Mouse (Mus musculus) kidney, embryonic 14.5 days (tissue): ENCODE measurements around the gene Tigd3. TPM values are rescaled to one million over a fixed set of nuclear protein-coding genes. Genes with fewer than 3 reads are reported as not detected.

Source experiments
- ATAC-seq: fragments of 200-750 bp; cut with Nextera tagmentation; 2 replicates; pipeline ENCODE4 v1.8.0; 2017; ENCODE audit warnings: moderate number of reproducible peaks, mild to moderate bottlenecking, moderate TSS enrichment, moderate library complexity; ENCODE audit not compliant: low FRiP score, low TSS enrichment
- H3K27ac ChIP-seq: fragments of 300-500 bp; sonication (generic); 2 replicates; pipeline ENCODE4 v1.5.1; 2014; ENCODE audit warnings: low read depth, mild to moderate bottlenecking, low read length, moderate library complexity, mixed read lengths
- H3K27me3 ChIP-seq: fragments of 300-500 bp; sonication (generic); 2 replicates; pipeline ENCODE4 v1.6.1; 2014; ENCODE audit warnings: mild to moderate bottlenecking, low read length; ENCODE audit not compliant: control insufficient read depth, insufficient read depth
- H3K36me3 ChIP-seq: fragments of 300-500 bp; sonication (generic); 2 replicates; pipeline ENCODE4 v1.6.1; 2014; ENCODE audit warnings: low read length, mixed read lengths; ENCODE audit not compliant: control insufficient read depth, insufficient read depth
- H3K4me1 ChIP-seq: fragments of 300-500 bp; sonication (generic); 2 replicates; pipeline ENCODE4 v1.6.1; 2014; ENCODE audit warnings: low read length, mixed read lengths; ENCODE audit not compliant: control insufficient read depth, insufficient read depth
- H3K4me2 ChIP-seq: fragments of 300-500 bp; sonication (generic); replicated peaks from 2 replicates; pipeline ENCODE4 v1.6.1; 2014; ENCODE audit warnings: low read depth, mild to moderate bottlenecking, low read length
- H3K4me3 ChIP-seq: fragments of 300-500 bp; sonication (generic); 2 replicates; pipeline ENCODE4 v1.5.1; 2014; ENCODE audit warnings: mild to moderate bottlenecking, low read length
- H3K9ac ChIP-seq: fragments of 300-500 bp; sonication (generic); 2 replicates; pipeline ENCODE4 v1.6.1; 2014; ENCODE audit warnings: low read depth, mild to moderate bottlenecking, low read length, moderate library complexity
- H3K9me3 ChIP-seq: fragments of 300-500 bp; sonication (generic); 2 replicates; pipeline ENCODE4 v1.6.1; 2016; ENCODE audit warnings: low read length; ENCODE audit not compliant: control insufficient read depth
- WGBS: fragments of 180-500 bp; shearing (Covaris S2); extraction: QIAGEN DNeasy Blood & Tissue Kit; methylation state at CpG from one replicate; pipeline ENCODE4 v1.1.7; 2014; 5-methylcytosine and 5-hydroxymethylcytosine counted together
- polyA plus RNA-seq: library from polyadenylated mRNA; unstranded; fragments of >200 nt; fragmentation: Nextera tagmentation; extraction: Ambion mirVana; gene quantifications from 2 replicates; pipeline ENCODE4 v1.2.1, GENCODE M21; 2014

Gene Tigd3
- polyA plus RNA-seq, 1 experiment from 2014 or later, result 4.0 TPM

GRCm38 (mm10) chr19:5924713-5925093 lies 30.8 kb upstream of the Tigd3 start, which contains the start of gene Cdc42ep2:
Gene Cdc42ep2 (minus strand): TSS chr19:5924816.
- peak within 1 kb of the TSS; percentile 85 for H3K27ac ChIP-seq
- under 1% methylated on average over 18 of the region's 18 CpGs for WGBS
- H3K4me1 ChIP-seq, result peaks cover 29% of the 10 kb centered on the region

GRCm38 (mm10) chr19:5923990-5924712 lies 30.2 kb upstream of the Tigd3 start:
- peak overlapping the region; percentile 55 for H3K9ac ChIP-seq
- no peaks in the 10 kb centered on the region for H3K9me3 ChIP-seq
- no peaks in the 10 kb centered on the region for H3K27me3 ChIP-seq
- peak overlapping the region; percentile 93 for H3K4me2 ChIP-seq
- under 1% methylated on average over 38 of the region's 38 CpGs for WGBS
- H3K4me1 ChIP-seq, result peaks cover 23% of the 10 kb centered on the region
- no peaks in the 10 kb centered on the region; the same call in 1 of the 2 replicates for H3K36me3 ChIP-seq
- peak overlapping the region; percentile 85 for H3K27ac ChIP-seq
- peak; percentile 71 for ATAC-seq
- H3K4me3 ChIP-seq, result peak overlapping the region; percentile 71

More at GRCm38 (mm10) chr19:5924713-5925093, 30.8 kb upstream of the Tigd3 start, which contains the start of gene Cdc42ep2:
- Histone ChIP-seq H3K9ac (peak within 1 kb of the TSS; percentile 55), H3K27me3 (no peaks in the 10 kb centered on the region), H3K36me3 (no peaks in the 10 kb centered on the region; the same call in 1 of the 2 replicates), H3K4me3 (peak within 1 kb of the TSS; percentile 71), H3K9me3 (no peaks in the 10 kb centered on the region), H3K4me2 (peak within 1 kb of the TSS; percentile 93)
- peak; percentile 94 for ATAC-seq

GRCm38 (mm10) chr19:5922963-5923362 lies 29.0 kb upstream of the Tigd3 start:
- H3K4me3 ChIP-seq, result no peak overlapping the region
- no peak for ATAC-seq

GRCm38 (mm10) chr19:5922119-5922942 lies 28.4 kb upstream of the Tigd3 start:
- H3K4me1 ChIP-seq, result peaks cover 11% of the 10 kb centered on the region; the same call in 1 of the 2 replicates
- H3K9ac ChIP-seq, result 0 out of 2 replicates have a peak overlapping the region, but pooled peaks have one; percentile 48
- peaks cover 13% of the 10 kb centered on the region for H3K36me3 ChIP-seq
- H3K4me2 ChIP-seq, result peak overlapping the region; percentile 31; the same call in 1 of the 2 replicates
- ATAC-seq, result no peak
- no peaks in the 10 kb centered on the region for H3K9me3 ChIP-seq
- H3K27me3 ChIP-seq, result no peaks in the 10 kb centered on the region
- H3K4me3 ChIP-seq, result no peak overlapping the region; the same call in 1 of the 2 replicates
- no peak overlapping the region; the same call in 1 of the 2 replicates for H3K27ac ChIP-seq
- 68% methylated on average over 15 of the region's 15 CpGs for WGBS

More at GRCm38 (mm10) chr19:5922963-5923362, 29.0 kb upstream of the Tigd3 start:
- WGBS, result 96% methylated on average over 3 of the region's 3 CpGs
- no peak overlapping the region for H3K27ac ChIP-seq
- no peaks in the 10 kb centered on the region for H3K9me3 ChIP-seq
- H3K9ac ChIP-seq, result no peak overlapping the region
- no peaks in the 10 kb centered on the region for H3K27me3 ChIP-seq
- H3K4me2 ChIP-seq, result no peak overlapping the region; the same call in 1 of the 2 replicates
- peaks cover 12% of the 10 kb centered on the region; the same call in 1 of the 2 replicates for H3K4me1 ChIP-seq
- peaks cover 8% of the 10 kb centered on the region for H3K36me3 ChIP-seq

GRCm38 (mm10) chr19:5921715-5922114 lies 27.8 kb upstream of the Tigd3 start:
- WGBS, result 20% methylated on average over 9 of the region's 9 CpGs
- ATAC-seq, result no peak
- H3K4me1 ChIP-seq, result peaks cover 7% of the 10 kb centered on the region; the same call in 1 of the 2 replicates

GRCm38 (mm10) chr19:5913007-5913719 lies 19.2 kb upstream of the Tigd3 start, which contains the start of gene Dpf2:
Gene Dpf2 (minus strand): TSS chr19:5913010.
- no peaks in the 10 kb centered on the region for H3K9me3 ChIP-seq
- no peaks in the 10 kb centered on the region for H3K27me3 ChIP-seq
- H3K4me1 ChIP-seq, result peaks cover 14% of the 10 kb centered on the region
- peak within 1 kb of the TSS; percentile 63 for H3K4me2 ChIP-seq
- peak within 1 kb of the TSS; percentile 80 for H3K4me3 ChIP-seq
- peaks cover 15% of the 10 kb centered on the region; the same call in 1 of the 2 replicates for H3K36me3 ChIP-seq
- 21% methylated on average over 13 of the region's 13 CpGs for WGBS
- ATAC-seq, result peak; percentile 73
- peak within 1 kb of the TSS; percentile 95 for H3K9ac ChIP-seq
- H3K27ac ChIP-seq, result peak within 1 kb of the TSS; percentile 84

More at GRCm38 (mm10) chr19:5921715-5922114, 27.8 kb upstream of the Tigd3 start:
- H3K9ac ChIP-seq, result peak overlapping the region; percentile 48
- peak overlapping the region; percentile 31 for H3K4me2 ChIP-seq
- no peak overlapping the region; the same call in 1 of the 2 replicates for H3K27ac ChIP-seq
- no peaks in the 10 kb centered on the region for H3K27me3 ChIP-seq
- H3K9me3 ChIP-seq, result no peaks in the 10 kb centered on the region
- no peak overlapping the region; the same call in 1 of the 2 replicates for H3K4me3 ChIP-seq
- H3K36me3 ChIP-seq, result peaks cover 19% of the 10 kb centered on the region

GRCm38 (mm10) chr19:5912103-5913006 lies 18.4 kb upstream of the Tigd3 start:
- peak overlapping the region; percentile 80 for H3K4me3 ChIP-seq
- WGBS, result under 1% methylated on average over 59 of the region's 59 CpGs
- peak; percentile 96 for ATAC-seq
- H3K9ac ChIP-seq, result peak overlapping the region; percentile 95
- peaks cover 14% of the 10 kb centered on the region for H3K4me1 ChIP-seq
- no peaks in the 10 kb centered on the region for H3K9me3 ChIP-seq
- H3K27me3 ChIP-seq, result no peaks in the 10 kb centered on the region
- H3K4me2 ChIP-seq, result peak overlapping the region; percentile 63
- H3K27ac ChIP-seq, result peak overlapping the region; percentile 84
- H3K36me3 ChIP-seq, result peaks cover 10% of the 10 kb centered on the region; the same call in 1 of the 2 replicates
